Mouse (Mus musculus) embryonic facial prominence, embryonic 10.5 days (tissue): ENCODE data around the gene Snx33. TPM values are rescaled to one million over a fixed set of nuclear protein-coding genes. Genes with fewer than 3 reads are reported as not detected.

Experiments used
- DNase-seq: peaks from one replicate; pipeline ENCODE4 v3.0.0-alpha.2; 2017; ENCODE audit warnings: low spot score
- H3K27ac ChIP-seq: fragments of 300-500 bp; sonication (generic); replicated peaks from 2 replicates; pipeline ENCODE4 v1.5.1; 2016; ENCODE audit warnings: mild to moderate bottlenecking
- H3K27me3 ChIP-seq: fragments of 300-500 bp; sonication (generic); replicated peaks from 2 replicates; pipeline ENCODE4 v1.6.1; 2016; ENCODE audit warnings: low read depth, mild to moderate bottlenecking; ENCODE audit not compliant: poor library complexity, severe bottlenecking
- H3K36me3 ChIP-seq: fragments of 300-500 bp; sonication (generic); replicated peaks from 2 replicates; pipeline ENCODE4 v1.6.1; 2016; ENCODE audit warnings: mild to moderate bottlenecking, moderate library complexity
- H3K4me1 ChIP-seq: fragments of 300-500 bp; sonication (generic); 2 replicates; pipeline ENCODE4 v1.6.1; 2016
- H3K4me3 ChIP-seq: fragments of 300-500 bp; sonication (generic); 2 replicates; pipeline ENCODE4 v1.5.1; 2016; ENCODE audit warnings: mild to moderate bottlenecking, moderate library complexity
- H3K9me3 ChIP-seq: fragments of 300-500 bp; sonication (generic); 2 replicates; pipeline ENCODE4 v1.6.1; 2016; ENCODE audit warnings: mild to moderate bottlenecking
- WGBS: fragments of 180-500 bp; shearing (Covaris S2); methylation state at CpG from one replicate; pipeline ENCODE4 v1.1.7; 2016; 5-methylcytosine and 5-hydroxymethylcytosine counted together
- polyA plus RNA-seq: library from polyadenylated mRNA; unstranded; fragments of >200 nt; fragmentation: Nextera tagmentation; extraction: Ambion mirVana; gene quantifications from 2 replicates; pipeline ENCODE4 v1.2.1, GENCODE M21; 2016

Gene Snx33
- polyA plus RNA-seq, 1 experiment from 2014 or later = 11.1 TPM

- H3K36me3 ChIP-seq = 0 out of 2 replicates have a peak, but pooled peaks cover 3% of the 10 kb centered on the region
- peaks cover 5% of the 10 kb centered on the region; the same call in 1 of the 2 replicates for H3K27me3 ChIP-seq
- no peak overlapping the region for H3K27ac ChIP-seq
- no peaks in the 10 kb centered on the region for H3K9me3 ChIP-seq
- no peak for DNase-seq
- peaks cover 23% of the 10 kb centered on the region for H3K4me1 ChIP-seq
- 85% methylated on average over 7 of the region's 7 CpGs for WGBS
- no peak overlapping the region for H3K4me3 ChIP-seq
Measured at GRCm38 (mm10) chr9:56883470-56883869, 44.7 kb downstream of the Snx33 start.

- Histone ChIP-seq H3K27me3 (peaks cover 5% of the 10 kb centered on the region; the same call in 1 of the 2 replicates), H3K36me3 (0 out of 2 replicates have a peak, but pooled peaks cover 3% of the 10 kb centered on the region), H3K9me3 (no peaks in the 10 kb centered on the region), H3K4me1 (peaks cover 23% of the 10 kb centered on the region), H3K4me3 (no peak overlapping the region), H3K27ac (0 out of 2 replicates have a peak overlapping the region, but pooled peaks have one; percentile 8)
- 71% methylated on average over 12 of the region's 12 CpGs for WGBS
- no peak for DNase-seq
Measured at GRCm38 (mm10) chr9:56882818-56883217, 45.4 kb downstream of the Snx33 start.

GRCm38 (mm10) chr9:56882283-56882682, 45.9 kb downstream of the Snx33 start:
- no peaks in the 10 kb centered on the region for H3K9me3 ChIP-seq
- 0 out of 2 replicates have a peak overlapping the region, but pooled peaks have one; percentile 16 for H3K27ac ChIP-seq
- H3K36me3 ChIP-seq = no peaks in the 10 kb centered on the region
- 64% methylated on average over 4 of the region's 4 CpGs for WGBS
- no peak overlapping the region for H3K4me3 ChIP-seq
- DNase-seq = no peak
- H3K4me1 ChIP-seq = peaks cover 26% of the 10 kb centered on the region
- H3K27me3 ChIP-seq = peaks cover 5% of the 10 kb centered on the region; the same call in 1 of the 2 replicates

GRCm38 (mm10) chr9:56881539-56882082, 46.6 kb downstream of the Snx33 start:
- H3K36me3 ChIP-seq = no peaks in the 10 kb centered on the region
- DNase-seq = peak; percentile 30
- 72% methylated on average over 3 of the region's 3 CpGs for whole genome bisulfite sequencing
- H3K4me3 ChIP-seq = no peak overlapping the region
- peaks cover 5% of the 10 kb centered on the region; the same call in 1 of the 2 replicates for H3K27me3 ChIP-seq
- 0 out of 2 replicates have a peak overlapping the region, but pooled peaks have one; percentile 16 for H3K27ac ChIP-seq
- no peaks in the 10 kb centered on the region for H3K9me3 ChIP-seq
- peaks cover 33% of the 10 kb centered on the region for H3K4me1 ChIP-seq

GRCm38 (mm10) chr9:56880790-56881189, 47.4 kb downstream of the Snx33 start:
- no peak overlapping the region for H3K4me3 ChIP-seq

GRCm38 (mm10) chr9:56877284-56877683, 50.9 kb downstream of the Snx33 start:
- Histone ChIP-seq H3K4me1 (peaks cover 29% of the 10 kb centered on the region), H3K36me3 (no peaks in the 10 kb centered on the region), H3K27ac (peak overlapping the region; percentile 24; the same call in 1 of the 2 replicates), H3K4me3 (no peak overlapping the region), H3K9me3 (no peaks in the 10 kb centered on the region), H3K27me3 (peaks cover 5% of the 10 kb centered on the region; the same call in 1 of the 2 replicates)
- 51% methylated on average over 5 of the region's 5 CpGs for WGBS
- no peak for DNase-seq

More at GRCm38 (mm10) chr9:56880790-56881189, 47.4 kb downstream of the Snx33 start:
- Histone ChIP-seq H3K9me3 (no peaks in the 10 kb centered on the region), H3K36me3 (no peaks in the 10 kb centered on the region), H3K27ac (peak overlapping the region; percentile 69), H3K27me3 (peaks cover 5% of the 10 kb centered on the region; the same call in 1 of the 2 replicates), H3K4me1 (peaks cover 35% of the 10 kb centered on the region)
- DNase-seq = peak; percentile 43
- 48% methylated on average over 9 of the region's 9 CpGs for WGBS

- WGBS = 52% methylated on average over 9 of the region's 9 CpGs
- H3K27me3 ChIP-seq = peaks cover 5% of the 10 kb centered on the region; the same call in 1 of the 2 replicates
- H3K4me3 ChIP-seq = no peak overlapping the region
- no peaks in the 10 kb centered on the region for H3K36me3 ChIP-seq
- H3K4me1 ChIP-seq = peaks cover 29% of the 10 kb centered on the region
- DNase-seq = no peak
- no peak overlapping the region; the same call in 1 of the 2 replicates for H3K27ac ChIP-seq
- H3K9me3 ChIP-seq = no peaks in the 10 kb centered on the region
Measured at GRCm38 (mm10) chr9:56876784-56877183, 51.4 kb downstream of the Snx33 start.

GRCm38 (mm10) chr9:56873097-56873496, 55.1 kb downstream of the Snx33 start:
- WGBS = 81% methylated on average over 1 of the region's 1 CpGs
- no peak overlapping the region for H3K4me3 ChIP-seq
- H3K36me3 ChIP-seq = no peaks in the 10 kb centered on the region
- peaks cover 43% of the 10 kb centered on the region for H3K4me1 ChIP-seq
- DNase-seq = no peak
- H3K27me3 ChIP-seq = 0 out of 2 replicates have a peak, but pooled peaks cover 2% of the 10 kb centered on the region
- H3K27ac ChIP-seq = no peak overlapping the region
- H3K9me3 ChIP-seq = no peaks in the 10 kb centered on the region

GRCm38 (mm10) chr9:56872105-56872903, 55.9 kb downstream of the Snx33 start:
- DNase-seq = no peak
- Histone ChIP-seq H3K27ac (no peak overlapping the region), H3K27me3 (peaks cover 10% of the 10 kb centered on the region; the same call in 1 of the 2 replicates), H3K36me3 (no peaks in the 10 kb centered on the region), H3K4me3 (no peak overlapping the region), H3K9me3 (no peaks in the 10 kb centered on the region), H3K4me1 (peaks cover 48% of the 10 kb centered on the region)
- WGBS = 77% methylated on average over 5 of the region's 5 CpGs

GRCm38 (mm10) chr9:56871191-56871590, 57.0 kb downstream of the Snx33 start:
- no peak for DNase-seq
- H3K27me3 ChIP-seq = peaks cover 21% of the 10 kb centered on the region
- H3K9me3 ChIP-seq = no peaks in the 10 kb centered on the region
- 48% methylated on average over 5 of the region's 5 CpGs for WGBS
- H3K36me3 ChIP-seq = no peaks in the 10 kb centered on the region
- no peak overlapping the region for H3K4me3 ChIP-seq
- peaks cover 50% of the 10 kb centered on the region for H3K4me1 ChIP-seq
- H3K27ac ChIP-seq = no peak overlapping the region

- H3K36me3 ChIP-seq = no peaks in the 10 kb centered on the region
- 76% methylated on average over 10 of the region's 10 CpGs for WGBS
- no peaks in the 10 kb centered on the region for H3K9me3 ChIP-seq
- H3K27ac ChIP-seq = no peak overlapping the region
- DNase-seq = no peak
- no peak overlapping the region for H3K4me3 ChIP-seq
- H3K27me3 ChIP-seq = peaks cover 25% of the 10 kb centered on the region
- peaks cover 54% of the 10 kb centered on the region for H3K4me1 ChIP-seq
Measured at GRCm38 (mm10) chr9:56870778-56871177, 57.4 kb downstream of the Snx33 start.

- Histone ChIP-seq H3K9me3 (no peaks in the 10 kb centered on the region), H3K27ac (no peak overlapping the region), H3K27me3 (peaks cover 37% of the 10 kb centered on the region), H3K36me3 (no peaks in the 10 kb centered on the region), H3K4me1 (peaks cover 66% of the 10 kb centered on the region), H3K4me3 (no peak overlapping the region)
- 80% methylated on average over 13 of the region's 13 CpGs for WGBS
- DNase-seq = no peak
Measured at GRCm38 (mm10) chr9:56869552-56869951, 58.6 kb downstream of the Snx33 start.
